Mouse (Mus musculus) urinary bladder, postnatal 14 days (tissue): ENCODE results near the gene Arl3.

Experiments
- DNase-seq: peaks from one replicate; pipeline ENCODE4 v3.0.0; 2021; ENCODE audit warnings: low spot score

The Arl3 gene

DNA sequence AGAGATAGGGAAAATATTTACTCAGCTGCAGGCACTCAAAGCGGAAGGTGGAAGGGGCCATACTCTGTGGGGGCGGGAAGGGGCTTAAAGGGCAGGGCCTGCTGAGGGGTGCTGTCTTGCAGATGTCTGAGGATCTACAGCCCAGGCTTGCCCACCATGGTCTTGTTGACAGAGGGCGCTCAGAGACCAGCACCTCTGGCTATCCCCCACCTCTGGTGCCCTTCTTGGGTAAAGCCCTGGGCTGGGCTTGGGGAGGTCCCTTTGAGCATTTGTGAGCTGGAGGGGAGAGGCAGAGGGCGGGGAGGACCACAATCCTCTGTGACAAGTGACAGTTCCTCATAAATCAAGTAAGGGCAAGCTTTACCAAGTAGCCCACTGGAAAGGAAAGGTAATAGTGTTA is 39.9 kb downstream of the Arl3 start:
- DNase-seq, result no peak

DNA sequence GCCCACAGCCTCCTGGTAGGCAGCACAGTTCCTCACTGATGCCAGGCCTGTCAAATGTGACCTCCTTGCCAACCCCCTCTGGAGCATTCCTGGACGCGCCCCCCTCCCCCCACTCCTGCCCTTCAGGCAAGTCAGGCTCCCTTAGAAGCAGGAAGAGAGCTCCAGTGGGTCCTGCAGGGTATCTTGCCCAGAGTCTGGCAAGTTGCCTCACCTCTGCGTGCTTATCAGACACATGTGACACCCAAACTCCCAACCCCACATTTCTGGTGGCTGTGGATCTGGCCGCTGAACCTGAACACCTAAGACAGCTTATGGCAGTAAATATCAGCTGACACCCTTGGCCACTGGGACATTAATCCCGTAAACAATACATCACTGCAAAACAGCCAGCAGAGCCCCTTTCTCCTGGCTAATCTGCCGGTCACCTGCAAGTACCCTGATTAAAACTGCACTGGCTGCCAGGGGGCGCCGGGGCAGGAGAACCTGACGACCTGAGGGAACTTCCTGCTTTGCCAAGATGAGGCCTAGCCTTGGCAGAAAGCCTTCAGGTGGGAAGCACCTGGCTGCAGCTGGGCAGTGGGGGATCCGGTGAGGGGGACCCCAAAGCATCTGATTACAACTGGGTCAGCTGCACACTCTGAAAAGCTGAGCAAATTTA is 40.8 kb downstream of the Arl3 start:
- DNase-seq, result peak; percentile 60

DNA sequence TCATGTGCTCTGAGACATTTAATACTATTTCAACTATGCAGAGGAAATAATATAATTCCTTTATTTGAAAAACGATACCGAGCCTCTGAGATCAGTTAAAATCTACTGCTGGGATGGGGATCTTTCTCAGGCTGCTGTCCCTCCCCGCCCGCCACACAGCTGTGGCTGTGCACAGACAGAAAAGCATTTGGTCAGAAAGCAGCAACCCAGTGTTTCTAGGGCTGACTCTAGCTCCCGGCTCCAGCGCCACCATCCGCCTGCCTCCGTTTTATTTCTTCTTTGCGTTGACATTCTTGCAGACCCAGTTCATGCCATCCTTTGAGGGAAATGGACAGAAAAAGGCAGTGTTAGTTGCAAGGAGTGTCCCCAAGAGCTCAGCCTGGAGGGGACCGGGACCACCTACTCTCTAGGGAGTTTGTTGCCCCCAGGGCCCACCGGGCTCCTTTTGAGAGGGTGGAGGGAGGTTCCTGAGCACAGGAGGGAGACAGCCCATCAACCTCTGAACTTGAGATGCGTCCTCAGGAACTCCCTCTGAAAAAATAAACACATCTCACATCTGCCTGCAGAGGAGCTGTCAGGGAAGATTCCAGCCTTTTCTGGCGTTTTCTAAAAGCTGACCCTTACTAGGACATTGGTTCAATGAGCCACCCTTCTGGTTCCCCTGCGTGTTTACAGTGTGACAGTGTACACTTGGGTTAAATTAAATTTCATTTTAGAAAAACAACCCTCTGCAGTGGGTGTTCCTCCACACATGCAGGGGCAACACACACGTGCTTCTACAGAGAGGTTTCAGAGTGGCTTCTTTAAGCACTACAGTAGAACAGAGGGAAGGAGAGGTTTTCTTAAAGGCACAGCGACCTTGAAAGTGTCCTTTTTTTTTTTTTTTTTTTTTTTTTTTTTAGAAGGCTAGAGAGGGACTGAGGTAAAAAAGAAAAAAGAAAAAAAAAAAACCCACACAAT is 41.6 kb downstream of the Arl3 start:
- no peak for DNase-seq

DNA sequence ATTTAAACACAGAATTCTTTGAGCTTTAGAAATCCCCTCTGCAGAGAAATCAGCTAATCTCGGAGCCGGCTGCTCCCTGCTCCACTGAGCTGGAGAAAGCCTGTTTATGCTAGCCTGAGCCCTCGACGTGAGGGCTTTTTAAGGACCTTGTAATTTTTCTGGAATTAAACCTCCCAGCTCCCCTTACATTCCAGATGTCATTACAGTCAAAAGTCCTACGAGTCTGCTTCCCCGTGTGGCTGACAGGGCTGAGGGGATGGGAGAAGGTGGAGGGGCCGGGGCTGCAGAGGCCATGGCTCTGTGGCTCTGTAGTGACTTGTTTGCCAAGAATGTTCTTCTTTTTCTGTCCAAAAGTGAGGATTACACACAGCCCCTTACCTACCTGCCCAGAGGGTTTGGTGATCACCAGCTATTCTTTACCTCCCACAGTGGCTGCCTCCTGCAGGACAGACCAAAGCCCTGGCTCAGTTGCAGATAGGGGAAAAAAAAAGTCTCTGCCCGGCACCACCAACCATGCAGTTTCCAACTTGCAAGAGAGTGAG is 42.5 kb downstream of the Arl3 start:
- no peak for DNase-seq

DNA sequence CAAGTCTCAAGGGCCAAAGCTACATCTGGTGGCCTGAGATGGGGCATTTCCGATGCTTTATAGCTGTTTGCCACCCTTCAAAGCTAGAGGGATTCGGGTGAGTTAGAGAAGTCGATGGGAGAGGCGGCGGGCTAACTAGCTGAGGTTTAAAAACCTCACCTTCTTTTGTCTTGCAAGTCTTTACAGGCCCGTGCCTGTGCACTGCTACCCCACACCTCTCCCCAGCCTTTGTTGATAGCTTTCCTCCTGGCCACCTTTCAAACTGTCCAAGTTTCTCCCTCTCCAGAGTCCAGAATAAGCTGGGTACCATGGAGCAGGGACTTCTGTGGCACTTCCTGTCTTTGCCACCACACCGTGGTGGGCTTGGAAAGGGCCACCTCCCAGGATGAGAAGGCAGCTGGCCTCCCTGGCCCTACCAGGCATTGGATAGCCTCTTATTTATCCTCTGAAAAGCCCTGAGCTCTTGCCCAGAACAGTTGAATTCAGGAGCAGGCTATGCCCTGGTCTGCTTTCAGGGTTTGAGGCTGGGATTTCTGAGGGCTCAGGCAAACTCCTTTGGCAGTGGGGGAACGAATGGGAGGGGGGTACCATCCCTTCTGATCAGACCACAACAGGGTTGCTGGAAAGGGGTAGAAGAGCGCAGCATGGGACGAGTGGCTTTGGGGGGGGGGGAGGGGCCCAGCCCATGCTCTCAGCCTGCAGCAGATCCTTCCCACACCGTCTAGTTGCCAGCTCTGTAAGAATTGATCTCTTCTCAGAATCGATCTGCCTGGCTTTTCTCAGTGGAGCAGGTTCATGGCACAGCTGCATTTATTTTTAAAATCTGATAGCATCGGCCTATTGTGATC is 43.2 kb downstream of the Arl3 start:
- peak; percentile 61 for DNase-seq

DNA sequence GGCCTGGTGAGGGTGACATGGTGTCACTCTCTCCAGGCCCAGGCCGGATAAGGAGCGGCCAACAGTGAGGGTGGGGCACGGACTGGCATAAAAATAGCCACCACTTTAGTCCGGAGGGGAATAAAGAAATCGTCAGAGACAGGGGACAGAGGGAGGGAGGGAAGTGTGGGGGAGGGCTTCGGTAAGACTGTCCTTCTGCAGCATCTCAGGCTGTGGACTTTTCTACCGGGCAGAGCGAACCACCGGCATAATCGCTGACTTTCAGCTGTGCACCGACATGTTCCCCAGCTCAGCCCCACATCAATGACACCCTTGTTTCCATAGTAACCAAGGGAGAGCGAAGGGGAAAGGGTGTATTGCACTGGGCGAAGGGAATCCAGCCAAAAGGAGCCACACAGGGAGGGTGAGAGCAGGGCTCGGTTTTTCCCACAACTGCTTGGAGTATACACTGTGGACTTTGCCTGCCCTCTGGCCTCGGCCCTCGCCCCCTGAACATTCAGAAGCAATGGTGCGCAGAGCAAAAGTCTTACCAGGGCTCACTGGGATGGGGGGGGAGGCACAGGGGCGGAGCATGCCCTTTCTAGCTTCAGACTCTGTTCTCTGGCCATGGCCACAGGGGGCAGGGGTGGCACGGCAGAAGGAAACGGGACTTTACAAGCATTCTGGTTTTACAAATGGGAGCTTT is 44.3 kb downstream of the Arl3 start:
- peak; percentile 55 for DNase-seq

DNA sequence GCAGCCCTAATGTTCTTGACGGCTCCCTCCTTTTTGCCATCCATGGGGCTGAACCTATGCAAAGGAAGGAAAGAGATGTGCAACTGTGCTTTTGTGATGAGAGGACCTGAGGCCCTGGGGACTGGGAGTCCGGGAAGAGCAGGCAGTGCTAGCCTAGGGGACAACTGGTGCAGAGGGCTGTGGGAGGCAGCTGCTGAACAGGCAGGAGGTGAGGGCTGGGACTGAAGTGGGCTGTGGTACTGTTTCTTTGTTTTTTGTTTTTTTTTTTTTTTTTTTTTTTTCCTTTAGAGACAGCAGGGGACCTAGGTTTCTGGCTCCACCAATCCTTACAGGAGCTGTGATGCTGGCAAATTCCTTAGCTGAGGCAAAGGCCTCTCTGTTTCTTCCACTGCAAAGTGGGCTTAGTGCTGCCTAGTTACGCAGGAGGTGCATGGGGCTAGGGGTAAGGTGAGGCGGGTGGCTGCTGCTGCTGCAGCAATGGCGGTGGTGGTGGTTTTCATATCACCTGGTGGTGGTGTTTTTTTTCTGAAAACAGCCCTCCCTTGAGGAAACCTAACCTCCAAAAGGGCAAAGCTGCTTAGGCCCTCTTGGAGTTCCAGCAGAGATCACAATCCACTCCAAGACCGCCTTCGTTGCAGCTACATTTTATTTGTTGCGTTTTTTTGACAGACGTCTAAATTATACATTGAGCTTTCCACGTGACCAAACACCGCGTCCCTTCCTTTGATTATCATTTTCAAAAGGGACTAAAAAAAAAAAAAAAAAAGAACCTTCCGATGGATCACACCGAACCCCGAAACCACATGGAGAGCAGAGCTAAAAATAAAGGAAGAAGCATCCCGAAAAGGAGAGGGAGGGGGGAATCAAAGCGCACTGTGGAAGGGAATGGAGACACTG is 45.1 kb downstream of the Arl3 start:
- no peak for DNase-seq

DNA sequence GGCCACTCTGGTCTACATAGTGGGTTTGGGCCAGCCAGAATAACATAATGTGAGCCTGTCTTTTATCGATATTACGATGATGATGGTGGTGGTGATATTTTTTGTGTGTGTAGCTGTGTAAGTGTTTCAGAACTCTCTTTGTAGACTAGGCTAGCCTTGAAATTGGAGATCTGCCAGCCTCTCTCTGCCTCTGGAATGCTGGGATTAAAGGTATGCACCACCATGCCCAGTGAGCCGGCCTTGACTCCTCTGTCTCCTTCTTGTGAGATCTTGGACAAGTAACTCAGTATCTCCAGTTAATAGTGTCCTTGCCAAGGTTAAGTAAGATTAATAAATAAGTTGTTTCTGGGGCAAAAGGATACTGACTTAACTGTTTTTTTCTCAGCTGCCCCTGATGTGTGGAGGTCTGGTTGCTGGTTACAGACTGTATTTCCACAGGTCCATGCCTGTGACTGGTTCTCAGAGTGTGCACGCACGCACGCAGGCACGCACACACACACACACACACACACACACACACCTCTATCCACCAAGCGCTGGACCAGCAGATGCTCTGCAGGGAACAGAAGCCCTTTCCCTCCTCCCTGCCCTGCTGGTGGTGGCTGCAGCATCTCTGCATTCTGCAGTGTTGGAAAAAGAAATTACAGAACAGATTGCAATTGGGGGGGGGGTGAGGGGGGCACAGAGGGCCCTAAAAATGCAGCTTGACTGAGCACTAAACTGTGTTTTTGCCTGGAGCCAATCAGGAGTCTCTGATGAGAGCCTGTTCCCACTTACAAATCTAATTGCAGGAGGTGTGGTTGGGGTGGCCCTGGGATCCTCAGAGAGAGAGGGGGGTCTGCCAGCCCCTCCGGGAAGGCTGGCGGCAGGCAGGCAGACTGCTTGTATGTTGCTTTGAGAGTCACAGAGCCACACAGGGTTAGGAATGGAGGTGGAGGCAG is 47.0 kb downstream of the Arl3 start:
- DNase-seq, result no peak

DNA sequence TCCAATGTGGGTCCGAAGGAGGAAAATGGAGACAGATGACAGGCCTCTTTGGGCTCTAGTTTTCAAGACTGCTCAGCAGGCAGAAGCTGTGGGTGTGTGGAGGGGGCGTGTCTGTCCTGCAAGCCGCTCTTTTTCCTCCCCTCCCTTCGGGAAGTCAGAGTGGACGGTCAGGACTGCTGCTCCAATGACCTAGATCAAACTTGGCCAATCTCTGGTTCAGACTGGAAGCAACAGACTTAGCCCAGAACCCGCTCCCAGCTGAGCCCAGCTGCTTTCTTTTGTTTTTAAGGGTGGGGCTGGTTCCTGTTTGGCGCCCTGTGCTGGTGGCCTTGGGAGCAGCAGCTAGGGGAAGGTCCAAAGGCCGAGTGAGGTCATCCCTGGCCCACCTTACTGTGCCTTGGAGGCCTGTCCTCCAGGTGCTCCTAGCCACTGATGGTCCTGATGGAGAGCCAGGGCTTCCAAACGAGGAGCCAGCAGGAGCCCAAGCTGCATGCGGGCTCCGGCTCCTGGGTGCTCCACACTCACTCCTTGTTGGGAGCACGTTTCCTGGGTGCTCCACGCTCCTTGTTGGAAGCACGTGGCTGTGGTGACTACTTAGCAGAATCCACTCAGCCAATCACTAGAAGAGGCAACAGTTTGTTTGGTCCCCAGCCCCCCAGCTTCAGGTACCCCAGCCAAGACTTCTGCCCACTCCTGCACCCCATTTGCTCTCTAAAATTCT is 48.2 kb downstream of the Arl3 start:
- DNase-seq, result peak; percentile 70

DNA sequence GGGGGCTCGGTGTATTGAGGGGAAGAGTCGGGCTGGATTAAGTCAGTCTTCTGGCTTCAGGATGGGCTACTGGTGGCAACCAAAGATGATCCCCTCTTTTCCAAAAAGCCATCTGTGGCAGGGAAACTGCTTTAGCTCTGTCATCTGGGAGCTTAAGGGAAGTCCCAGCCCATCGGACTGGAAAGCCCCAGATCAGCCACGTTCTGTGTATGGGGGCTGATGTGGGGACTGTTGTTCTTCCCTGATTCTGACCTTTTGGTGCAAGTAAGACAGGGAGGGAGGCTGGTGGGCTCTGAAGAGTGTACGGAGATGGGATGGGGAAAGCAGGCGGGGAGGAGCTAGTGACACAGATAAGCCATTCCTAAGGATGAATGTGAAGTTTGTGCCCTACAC is 48.9 kb downstream of the Arl3 start:
- DNase-seq, result no peak

DNA sequence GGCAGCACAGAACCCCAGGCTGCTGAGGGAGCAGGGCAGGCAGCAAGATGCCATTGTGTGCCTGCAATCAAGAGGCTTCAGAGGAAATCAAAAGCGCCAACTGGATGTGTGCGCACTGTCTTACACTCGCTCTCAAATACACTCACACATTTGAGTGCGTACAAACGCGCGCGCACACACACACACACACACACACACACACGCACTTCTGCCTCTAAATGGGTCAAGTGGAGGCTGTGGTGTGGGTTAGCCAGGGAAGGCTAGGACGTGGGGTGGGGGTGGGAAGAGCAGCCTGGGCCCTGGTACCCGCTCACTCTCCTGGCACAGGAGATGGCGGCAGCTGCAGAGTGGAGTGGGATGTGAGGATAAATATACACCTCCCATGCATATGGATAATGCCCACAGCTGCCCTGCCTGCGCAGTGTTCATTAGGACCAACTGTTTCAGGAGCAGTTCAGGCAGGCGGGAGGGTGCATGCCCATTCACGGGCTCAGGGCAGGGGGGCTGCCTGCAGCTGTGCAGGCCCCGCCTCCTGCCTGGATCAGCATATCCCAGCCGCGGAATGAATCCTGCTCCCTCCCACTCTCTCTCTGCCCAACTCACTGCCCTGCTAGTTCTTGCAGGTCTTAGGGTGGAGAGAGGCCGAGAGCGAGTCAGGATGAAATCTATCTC is 49.4 kb downstream of the Arl3 start:
- DNase-seq, result peak; percentile 69

DNA sequence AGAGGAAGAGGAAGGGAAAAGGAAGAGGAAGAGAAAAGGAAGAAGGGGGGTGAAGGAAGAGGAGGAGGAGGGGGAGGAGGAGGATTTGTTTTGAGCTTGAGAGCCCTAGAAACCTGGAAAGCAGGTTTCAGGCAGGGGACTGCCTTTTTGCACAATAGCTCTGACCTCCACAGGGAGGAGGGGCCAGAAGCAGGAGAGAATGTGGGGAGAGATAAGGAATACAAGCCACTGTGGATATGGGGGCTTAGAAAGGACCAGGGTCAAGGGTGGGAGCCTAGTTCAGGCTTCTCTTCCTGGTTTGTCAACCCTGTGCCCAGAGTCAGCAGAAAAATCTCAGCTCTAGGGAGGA is 49.9 kb downstream of the Arl3 start:
- no peak for DNase-seq

DNA sequence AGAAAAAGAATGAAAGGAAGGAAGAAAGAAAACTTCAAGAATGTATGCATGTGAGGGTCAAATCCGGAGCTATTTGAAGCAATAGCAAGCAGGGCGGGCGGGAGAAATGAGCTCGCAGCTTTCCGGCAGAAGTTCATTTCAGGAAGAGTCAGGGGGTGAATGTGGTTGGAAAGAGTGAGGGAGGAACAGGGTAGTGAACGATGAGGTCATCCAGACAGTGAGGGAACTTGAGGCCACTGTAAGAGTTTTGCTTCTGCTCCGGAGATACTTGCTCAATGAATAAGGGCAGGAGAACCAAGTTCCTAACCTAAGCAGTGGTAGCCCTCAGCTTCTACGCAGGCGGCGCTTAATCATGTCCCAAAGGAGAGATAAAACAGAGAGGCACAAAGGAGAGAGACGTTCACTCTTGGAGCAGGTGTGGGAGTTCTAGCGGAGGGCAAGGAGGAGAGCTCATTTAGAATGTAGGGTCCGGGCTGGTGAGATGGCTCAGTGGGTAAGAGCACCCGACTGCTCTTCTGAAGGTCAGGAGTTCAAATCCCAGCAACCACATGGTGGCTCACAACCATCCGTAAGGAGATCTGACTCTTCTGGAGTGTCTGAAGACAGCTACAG is 50.5 kb downstream of the Arl3 start:
- DNase-seq, result no peak

DNA sequence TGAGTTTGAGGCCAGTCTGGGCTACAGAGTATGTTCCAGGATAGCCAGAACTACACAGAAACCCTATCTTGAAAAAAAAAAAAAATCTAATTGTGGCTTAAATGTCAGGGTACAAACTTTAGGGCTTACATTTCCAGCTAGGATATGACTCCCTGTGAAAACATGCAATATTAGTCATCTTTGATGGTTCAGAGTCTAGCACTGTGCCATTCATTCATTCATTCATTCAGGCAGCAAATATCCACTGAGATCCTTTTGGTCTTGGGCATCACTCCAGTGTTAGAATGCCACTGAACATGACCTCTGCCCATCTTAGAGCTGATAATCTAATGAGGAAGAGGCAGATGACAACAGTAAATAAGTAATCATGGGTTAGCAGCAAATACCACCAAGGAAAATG is 51.3 kb downstream of the Arl3 start:
- DNase-seq, result no peak

DNA sequence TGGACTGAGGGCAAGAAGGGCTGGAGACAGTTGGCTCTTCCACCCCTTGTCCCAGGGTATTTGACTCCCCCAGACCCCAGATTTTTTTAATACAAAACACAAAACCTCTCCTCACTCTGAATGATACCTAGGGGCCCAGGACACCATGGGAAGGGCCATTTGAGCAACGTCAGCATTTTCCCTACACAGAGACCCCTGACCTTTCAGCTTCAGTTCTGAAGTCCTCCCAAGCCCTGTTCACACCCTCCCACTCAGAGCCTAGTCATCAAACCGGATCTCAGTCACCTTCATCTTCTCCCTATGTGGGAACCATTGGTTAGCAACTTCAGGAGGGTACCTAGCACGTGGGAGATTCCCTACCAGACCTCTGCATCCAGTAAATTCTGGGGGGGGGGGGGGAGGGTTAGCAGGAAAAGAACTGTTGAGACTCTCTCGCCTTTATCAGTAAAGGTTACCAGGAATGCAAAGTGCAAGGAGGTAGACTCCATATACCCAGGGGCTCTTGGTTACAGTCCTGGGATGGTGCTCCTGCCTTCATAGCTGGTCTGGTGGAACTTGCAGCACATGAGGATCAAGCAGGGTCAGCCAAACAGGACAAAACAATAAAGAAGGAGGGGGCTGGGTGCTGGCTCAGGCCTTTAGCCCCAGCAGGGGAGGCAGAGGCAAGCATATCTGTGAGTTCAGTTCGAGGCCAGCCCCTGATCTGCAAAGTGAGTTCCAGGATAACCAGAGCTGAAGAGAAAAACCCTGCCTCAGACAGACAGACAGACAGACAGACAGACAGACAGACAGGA is 54.0 kb downstream of the Arl3 start:
- DNase-seq, result no peak

DNA sequence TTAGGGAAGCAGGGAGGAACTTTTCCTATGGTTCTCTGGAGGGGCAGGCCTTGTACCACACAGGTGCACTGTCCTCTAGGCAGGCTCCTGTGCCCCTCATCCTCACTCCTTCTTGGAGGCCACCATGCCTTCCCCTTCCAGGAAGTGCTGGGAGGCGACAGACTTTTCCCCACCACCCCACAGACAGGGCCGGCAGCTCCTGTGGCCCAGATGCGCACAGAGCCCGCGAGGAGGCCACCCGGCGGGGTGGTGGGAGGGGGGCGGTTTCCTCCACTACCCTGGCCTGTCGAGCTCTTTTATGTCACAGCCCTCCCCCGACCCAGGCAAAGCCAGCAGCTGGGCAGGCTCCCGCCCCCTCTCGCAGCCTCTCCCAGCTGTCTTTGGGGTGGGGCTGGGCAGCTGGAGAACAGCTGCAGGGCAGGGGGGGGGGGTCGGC is 54.6 kb downstream of the Arl3 start:
- no peak for DNase-seq
